Mouse (Mus musculus): ENCODE data around the gene Tmem11. TPM values are rescaled to one million over a fixed set of nuclear protein-coding genes. Genes with fewer than 3 reads are reported as not detected.
"Not testable (repeated sequence)": the region's sequence is repeated elsewhere in the genome, so short reads cannot be mapped to it uniquely, and the experiment has no call there.

The Tmem11 gene
- polyA plus RNA-seq, 1 experiment from 2014 or later: 61.7 TPM

- Histone ChIP-seq H3K27me3 (no peaks in the 10 kb centered on the region), H3K9ac (no peak overlapping the region), H3K4me1 (peaks cover 14% of the 10 kb centered on the region), H3K4me2 (replicated peaks) (no peak overlapping the region), H3K27ac (replicated peaks) (no peak overlapping the region), H3K36me3 (no peaks in the 10 kb centered on the region), H3K9me3 (replicated peaks) (no peaks in the 10 kb centered on the region), H3K4me3 (replicated peaks) (no peak overlapping the region)
- 60% methylated on average over 3 of the region's 3 CpGs for WGBS
- ATAC-seq (ENCODE audit: insufficient number of reproducible peaks, low FRiP score, low TSS enrichment, low read depth): no peak
These were observed 3.3 kb upstream of the Tmem11 start for GRCm38 (mm10) chr11:60882386-60882785.

GRCm38 (mm10) chr11:60880559-60880958 is 1.5 kb upstream of the Tmem11 start:
- H3K4me1 ChIP-seq: peaks cover 26% of the 10 kb centered on the region
- ATAC-seq (ENCODE audit: insufficient number of reproducible peaks, low FRiP score, low TSS enrichment, low read depth): no peak
- WGBS: 88% methylated on average over 4 of the region's 4 CpGs

GRCm38 (mm10) chr11:60879423-60879822 is 351 bp upstream of the Tmem11 start:
- H3K9me3 ChIP-seq (replicated peaks): no peaks in the 10 kb centered on the region
- peaks cover 36% of the 10 kb centered on the region for H3K4me1 ChIP-seq
- under 1% methylated on average over 11 of the region's 11 CpGs for WGBS
- peak overlapping the region; percentile 98 for H3K27ac ChIP-seq (replicated peaks)
- peak overlapping the region; percentile 81 for H3K9ac ChIP-seq
- H3K36me3 ChIP-seq: 0 out of 2 replicates have a peak, but pooled peaks cover 1% of the 10 kb centered on the region
- peak overlapping the region; percentile 69 for H3K4me2 ChIP-seq (replicated peaks)
- ATAC-seq (ENCODE audit: insufficient number of reproducible peaks, low FRiP score, low TSS enrichment, low read depth): no peak
- peak overlapping the region; percentile 99 for H3K4me3 ChIP-seq (replicated peaks)
- H3K27me3 ChIP-seq: no peaks in the 10 kb centered on the region

More at GRCm38 (mm10) chr11:60880559-60880958, 1.5 kb upstream of the Tmem11 start:
- H3K36me3 ChIP-seq: no peaks in the 10 kb centered on the region
- no peak overlapping the region for H3K4me2 ChIP-seq (replicated peaks)
- no peak overlapping the region for H3K9ac ChIP-seq
- H3K9me3 ChIP-seq (replicated peaks): no peaks in the 10 kb centered on the region
- no peak overlapping the region for H3K27ac ChIP-seq (replicated peaks)
- no peaks in the 10 kb centered on the region for H3K27me3 ChIP-seq
- no peak overlapping the region for H3K4me3 ChIP-seq (replicated peaks)

- WGBS: under 1% methylated on average over 47 of the region's 52 CpGs
- ATAC-seq (ENCODE audit: insufficient number of reproducible peaks, low FRiP score, low TSS enrichment, low read depth): peak; percentile 62
These were observed 938 bp downstream of the Tmem11 start for GRCm38 (mm10) chr11:60878056-60878612.

GRCm38 (mm10) chr11:60873101-60873500 is 6.0 kb downstream of the Tmem11 start:
- H3K9ac ChIP-seq: no peak overlapping the region
- peaks cover 36% of the 10 kb centered on the region for H3K4me1 ChIP-seq
- peaks cover 12% of the 10 kb centered on the region; the same call in 1 of the 2 replicates for H3K36me3 ChIP-seq
- H3K4me2 ChIP-seq (replicated peaks): no peak overlapping the region
- no peak for ATAC-seq (ENCODE audit: insufficient number of reproducible peaks, low FRiP score, low TSS enrichment, low read depth)
- no peak overlapping the region for H3K27ac ChIP-seq (replicated peaks)
- no peaks in the 10 kb centered on the region for H3K9me3 ChIP-seq (replicated peaks)
- H3K27me3 ChIP-seq: no peaks in the 10 kb centered on the region
- H3K4me3 ChIP-seq (replicated peaks): no peak overlapping the region
- WGBS: 83% methylated on average over 6 of the region's 6 CpGs

More at GRCm38 (mm10) chr11:60878056-60878612, 938 bp downstream of the Tmem11 start:
- H3K36me3 ChIP-seq: 0 out of 2 replicates have a peak, but pooled peaks cover 5% of the 10 kb centered on the region
- peak overlapping the region; percentile 91 for H3K9ac ChIP-seq
- H3K4me3 ChIP-seq (replicated peaks): peak overlapping the region; percentile 99
- no peaks in the 10 kb centered on the region for H3K9me3 ChIP-seq (replicated peaks)
- H3K4me2 ChIP-seq (replicated peaks): peak overlapping the region; percentile 69
- peaks cover 41% of the 10 kb centered on the region for H3K4me1 ChIP-seq
- H3K27me3 ChIP-seq: no peaks in the 10 kb centered on the region
- peak overlapping the region; percentile 98 for H3K27ac ChIP-seq (replicated peaks)

GRCm38 (mm10) chr11:60871409-60871808 is 7.7 kb downstream of the Tmem11 start:
- Histone ChIP-seq H3K4me3 (replicated peaks) (no peak overlapping the region), H3K4me1 (peaks cover 25% of the 10 kb centered on the region), H3K36me3 (peaks cover 12% of the 10 kb centered on the region; the same call in 1 of the 2 replicates), H3K4me2 (replicated peaks) (no peak overlapping the region), H3K27ac (replicated peaks) (no peak overlapping the region), H3K27me3 (no peaks in the 10 kb centered on the region), H3K9me3 (replicated peaks) (no peaks in the 10 kb centered on the region), H3K9ac (no peak overlapping the region)
- WGBS: 75% methylated on average over 4 of the region's 4 CpGs
- no peak for ATAC-seq (ENCODE audit: insufficient number of reproducible peaks, low FRiP score, low TSS enrichment, low read depth)

GRCm38 (mm10) chr11:60869471-60869870 is 9.6 kb downstream of the Tmem11 start:
- H3K27me3 ChIP-seq; H3K4me2 ChIP-seq (replicated peaks); ATAC-seq (ENCODE audit: insufficient number of reproducible peaks, low FRiP score, low TSS enrichment, low read depth); H3K4me3 ChIP-seq (replicated peaks); H3K9me3 ChIP-seq (replicated peaks); H3K9ac ChIP-seq; H3K27ac ChIP-seq (replicated peaks): not testable (repeated sequence)
- 95% methylated on average over 6 of the region's 6 CpGs for WGBS
- Histone ChIP-seq H3K4me1 (peaks cover 15% of the 10 kb centered on the region), H3K36me3 (peaks cover 17% of the 10 kb centered on the region)

GRCm38 (mm10) chr11:60867904-60868303 is 11.2 kb downstream of the Tmem11 start:
- Histone ChIP-seq H3K4me1 (peaks cover 13% of the 10 kb centered on the region; the same call in 1 of the 2 replicates), H3K36me3 (peaks cover 28% of the 10 kb centered on the region), H3K9me3 (replicated peaks) (no peaks in the 10 kb centered on the region), H3K27ac (replicated peaks) (no peak overlapping the region), H3K27me3 (no peaks in the 10 kb centered on the region), H3K4me3 (replicated peaks) (no peak overlapping the region), H3K9ac (no peak overlapping the region), H3K4me2 (replicated peaks) (no peak overlapping the region)
- no peak for ATAC-seq (ENCODE audit: insufficient number of reproducible peaks, low FRiP score, low TSS enrichment, low read depth)
- WGBS: 69% methylated on average over 8 of the region's 8 CpGs

- Histone ChIP-seq H3K4me1 (peaks cover 13% of the 10 kb centered on the region; the same call in 1 of the 2 replicates), H3K27ac (replicated peaks) (no peak overlapping the region), H3K36me3 (peaks cover 32% of the 10 kb centered on the region), H3K9me3 (replicated peaks) (no peaks in the 10 kb centered on the region), H3K9ac (no peak overlapping the region), H3K4me2 (replicated peaks) (no peak overlapping the region), H3K27me3 (no peaks in the 10 kb centered on the region), H3K4me3 (replicated peaks) (no peak overlapping the region)
- 83% methylated on average over 3 of the region's 3 CpGs for WGBS
- ATAC-seq (ENCODE audit: insufficient number of reproducible peaks, low FRiP score, low TSS enrichment, low read depth): no peak
These were observed 11.6 kb downstream of the Tmem11 start for GRCm38 (mm10) chr11:60867456-60867855.

- Histone ChIP-seq H3K4me1 (0 out of 2 replicates have a peak, but pooled peaks cover 8% of the 10 kb centered on the region), H3K27ac (replicated peaks) (no peak overlapping the region), H3K4me2 (replicated peaks) (no peak overlapping the region), H3K9ac (no peak overlapping the region), H3K27me3 (no peaks in the 10 kb centered on the region), H3K4me3 (replicated peaks) (no peak overlapping the region), H3K9me3 (replicated peaks) (no peaks in the 10 kb centered on the region), H3K36me3 (peaks cover 45% of the 10 kb centered on the region)
- no peak for ATAC-seq (ENCODE audit: insufficient number of reproducible peaks, low FRiP score, low TSS enrichment, low read depth)
- 63% methylated on average over 2 of the region's 2 CpGs for WGBS
These were observed 13.1 kb downstream of the Tmem11 start for GRCm38 (mm10) chr11:60866021-60866420.

GRCm38 (mm10) chr11:60864916-60865315 is 14.2 kb downstream of the Tmem11 start:
- Histone ChIP-seq H3K9ac (no peak overlapping the region), H3K4me2 (replicated peaks) (no peak overlapping the region), H3K9me3 (replicated peaks) (no peaks in the 10 kb centered on the region), H3K27me3 (no peaks in the 10 kb centered on the region), H3K36me3 (peaks cover 45% of the 10 kb centered on the region), H3K4me3 (replicated peaks) (no peak overlapping the region), H3K4me1 (0 out of 2 replicates have a peak, but pooled peaks cover 8% of the 10 kb centered on the region), H3K27ac (replicated peaks) (no peak overlapping the region)
- 87% methylated on average over 14 of the region's 14 CpGs for WGBS
- ATAC-seq (ENCODE audit: insufficient number of reproducible peaks, low FRiP score, low TSS enrichment, low read depth): no peak

GRCm38 (mm10) chr11:60864166-60864565 is 14.9 kb downstream of the Tmem11 start:
- Histone ChIP-seq H3K4me1 (0 out of 2 replicates have a peak, but pooled peaks cover 8% of the 10 kb centered on the region), H3K27me3 (no peaks in the 10 kb centered on the region), H3K4me2 (replicated peaks) (no peak overlapping the region), H3K9me3 (replicated peaks) (no peaks in the 10 kb centered on the region), H3K9ac (no peak overlapping the region), H3K4me3 (replicated peaks) (no peak overlapping the region), H3K27ac (replicated peaks) (no peak overlapping the region), H3K36me3 (peaks cover 42% of the 10 kb centered on the region)
- WGBS: 92% methylated on average over 2 of the region's 2 CpGs
- ATAC-seq (ENCODE audit: insufficient number of reproducible peaks, low FRiP score, low TSS enrichment, low read depth): no peak

All from embryonic facial prominence, embryonic 15.5 days (tissue).